Mouse (Mus musculus) limb, embryonic 11.5 days (tissue): Measurements from ENCODE around the gene Rhbdd2. TPM values are rescaled to one million over a fixed set of nuclear protein-coding genes. Genes with fewer than 3 reads are reported as not detected.

Source experiments
- ATAC-seq: fragments of 200-750 bp; cut with Nextera tagmentation; 2 replicates; pipeline ENCODE4 v1.8.0; 2017; ENCODE audit warnings: low read depth; ENCODE audit not compliant: insufficient number of reproducible peaks, low FRiP score, low TSS enrichment
- DNase-seq: peaks from one replicate; pipeline ENCODE4 v3.0.0-alpha.2; 2015; ENCODE audit warnings: low spot score
- H3K27ac ChIP-seq: fragments of 300-500 bp; sonication (generic); replicated peaks from 2 replicates; pipeline ENCODE4 v1.5.1; 2014; ENCODE audit warnings: low read depth, mild to moderate bottlenecking, low read length
- H3K27me3 ChIP-seq: fragments of 300-500 bp; sonication (generic); 2 replicates; pipeline ENCODE4 v1.6.1; 2014; ENCODE audit warnings: mild to moderate bottlenecking, low read length, mixed read lengths; ENCODE audit not compliant: control insufficient read depth, insufficient read depth
- H3K36me3 ChIP-seq: fragments of 300-500 bp; sonication (generic); 2 replicates; pipeline ENCODE4 v1.6.1; 2014; ENCODE audit warnings: mild to moderate bottlenecking, low read length, moderate library complexity, mixed read lengths; ENCODE audit not compliant: control insufficient read depth, insufficient read depth
- H3K4me1 ChIP-seq: fragments of 300-500 bp; sonication (generic); 2 replicates; pipeline ENCODE4 v1.6.1; 2014; ENCODE audit warnings: low read length, mixed read lengths; ENCODE audit not compliant: control insufficient read depth, insufficient read depth
- H3K4me2 ChIP-seq: fragments of 300-500 bp; sonication (generic); 2 replicates; pipeline ENCODE4 v1.6.1; 2014; ENCODE audit warnings: low read depth, mild to moderate bottlenecking, moderate library complexity; ENCODE audit not compliant: severe bottlenecking
- H3K4me3 ChIP-seq: fragments of 300-500 bp; sonication (generic); 2 replicates; pipeline ENCODE4 v1.5.1; 2014; ENCODE audit warnings: low read depth, low read length
- H3K9ac ChIP-seq: fragments of 300-500 bp; sonication (generic); 2 replicates; pipeline ENCODE4 v1.6.1; 2014; ENCODE audit warnings: mild to moderate bottlenecking, low read length
- H3K9me3 ChIP-seq: fragments of 300-500 bp; sonication (generic); 2 replicates; pipeline ENCODE4 v1.6.1; 2016; ENCODE audit warnings: low read length; ENCODE audit not compliant: control insufficient read depth
- WGBS: fragments of 180-500 bp; shearing (Covaris S2); extraction: QIAGEN DNeasy Blood & Tissue Kit; methylation state at CpG from one replicate; pipeline ENCODE4 v1.1.7; 2014; 5-methylcytosine and 5-hydroxymethylcytosine counted together
- polyA plus RNA-seq: library from polyadenylated mRNA; unstranded; fragments of >200 nt; fragmentation: Nextera tagmentation; extraction: Ambion mirVana; gene quantifications from 2 replicates; pipeline ENCODE4 v1.2.1, GENCODE M21; 2014

The Rhbdd2 gene
- polyA plus RNA-seq, 1 experiment from 2014 or later: 55.3 TPM

DNA sequence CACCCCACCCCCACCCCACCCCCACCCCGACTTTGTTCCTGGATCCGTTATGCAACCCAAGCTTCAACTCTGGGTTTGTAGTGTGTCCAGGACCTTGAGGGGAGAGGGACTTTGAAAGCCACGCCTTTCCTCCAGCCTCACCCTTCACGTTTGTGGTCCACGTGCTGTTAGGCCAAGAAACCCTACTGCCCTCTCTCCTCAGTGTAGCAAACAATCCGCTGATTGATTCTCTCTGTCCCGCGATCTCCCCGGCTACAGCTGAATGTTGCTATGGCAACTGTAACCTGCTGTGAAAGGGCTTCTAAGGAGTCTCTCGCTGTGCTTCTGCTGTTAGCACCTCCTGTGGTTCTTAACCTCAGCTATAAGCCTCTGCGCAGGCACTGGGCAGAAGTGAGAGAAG, 42.4 kb downstream of the Rhbdd2 start:
- ATAC-seq: peak; percentile 65
- peaks cover 10% of the 10 kb centered on the region; the same call in 1 of the 2 replicates for H3K4me1 ChIP-seq
- no peak overlapping the region for H3K4me3 ChIP-seq
- DNase-seq: peak; percentile 76
- peak overlapping the region; percentile 38; the same call in 1 of the 2 replicates for H3K27ac ChIP-seq
- no peaks in the 10 kb centered on the region for H3K36me3 ChIP-seq
- peak overlapping the region; percentile 27; the same call in 1 of the 2 replicates for H3K4me2 ChIP-seq
- no peaks in the 10 kb centered on the region for H3K9me3 ChIP-seq
- H3K9ac ChIP-seq: no peak overlapping the region
- H3K27me3 ChIP-seq: no peaks in the 10 kb centered on the region
- 1% methylated on average over 11 of the region's 11 CpGs for WGBS

GRCm38 (mm10) chr5:135676696-135677095, 44.3 kb downstream of the Rhbdd2 start:
- no peak overlapping the region for H3K27ac ChIP-seq
- H3K4me3 ChIP-seq: no peak overlapping the region
- DNase-seq (no peak), ATAC-seq (no peak)
- no peak overlapping the region for H3K4me2 ChIP-seq
- H3K36me3 ChIP-seq: no peaks in the 10 kb centered on the region
- H3K9ac ChIP-seq: no peak overlapping the region
- H3K9me3 ChIP-seq: no peaks in the 10 kb centered on the region
- no peaks in the 10 kb centered on the region for H3K27me3 ChIP-seq
- 87% methylated on average over 3 of the region's 3 CpGs for WGBS
- peaks cover 10% of the 10 kb centered on the region; the same call in 1 of the 2 replicates for H3K4me1 ChIP-seq

DNA sequence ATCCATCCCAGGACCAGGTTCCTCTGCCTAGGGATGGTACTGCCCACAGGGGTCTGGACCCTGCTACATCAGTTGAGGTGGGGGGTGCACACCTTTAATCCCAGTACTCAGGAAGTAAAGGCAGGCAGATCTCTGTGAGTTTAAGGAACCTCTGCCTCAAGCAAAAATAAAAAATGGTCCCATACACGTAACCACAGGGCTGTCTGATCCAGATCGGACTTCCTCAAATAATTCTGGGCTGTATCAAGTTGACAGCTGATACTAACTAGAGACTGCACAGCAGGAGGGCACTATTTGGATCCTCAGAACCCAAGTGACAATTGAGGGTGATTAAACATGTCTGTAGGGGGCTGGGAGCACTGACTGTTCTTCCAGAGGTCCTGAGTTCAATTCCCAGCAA, 44.8 kb downstream of the Rhbdd2 start:
- Histone ChIP-seq H3K9me3 (no peaks in the 10 kb centered on the region), H3K4me2 (no peak overlapping the region), H3K27me3 (no peaks in the 10 kb centered on the region), H3K4me1 (peaks cover 10% of the 10 kb centered on the region; the same call in 1 of the 2 replicates), H3K4me3 (no peak overlapping the region), H3K9ac (no peak overlapping the region), H3K36me3 (no peaks in the 10 kb centered on the region), H3K27ac (no peak overlapping the region)
- no peak for DNase-seq
- no peak for ATAC-seq
- 77% methylated on average over 2 of the region's 2 CpGs for WGBS

- 96% methylated on average over 6 of the region's 6 CpGs for WGBS
- H3K4me2 ChIP-seq: no peak overlapping the region
- H3K36me3 ChIP-seq: no peaks in the 10 kb centered on the region
- no peaks in the 10 kb centered on the region for H3K9me3 ChIP-seq
- ATAC-seq (no peak), DNase-seq (no peak)
- no peak overlapping the region for H3K9ac ChIP-seq
- H3K27ac ChIP-seq: no peak overlapping the region
- H3K27me3 ChIP-seq: no peaks in the 10 kb centered on the region
- peaks cover 10% of the 10 kb centered on the region; the same call in 1 of the 2 replicates for H3K4me1 ChIP-seq
- no peak overlapping the region for H3K4me3 ChIP-seq
Observed at GRCm38 (mm10) chr5:135678481-135678880, 46.1 kb downstream of the Rhbdd2 start.

- Histone ChIP-seq H3K36me3 (no peaks in the 10 kb centered on the region), H3K4me2 (no peak overlapping the region), H3K4me3 (no peak overlapping the region), H3K9me3 (no peaks in the 10 kb centered on the region), H3K27ac (no peak overlapping the region), H3K4me1 (no peaks in the 10 kb centered on the region), H3K9ac (no peak overlapping the region), H3K27me3 (no peaks in the 10 kb centered on the region)
- 82% methylated on average over 6 of the region's 6 CpGs for WGBS
- no peak for DNase-seq
- ATAC-seq: no peak
Observed at GRCm38 (mm10) chr5:135680967-135681545, 48.6 kb downstream of the Rhbdd2 start.

GRCm38 (mm10) chr5:135682009-135682408, 49.6 kb downstream of the Rhbdd2 start:
- H3K4me3 ChIP-seq: no peak overlapping the region
- no peak overlapping the region for H3K4me2 ChIP-seq
- H3K27ac ChIP-seq: no peak overlapping the region
- DNase-seq: no peak
- H3K4me1 ChIP-seq: no peaks in the 10 kb centered on the region
- WGBS: 91% methylated on average over 5 of the region's 5 CpGs
- no peaks in the 10 kb centered on the region for H3K36me3 ChIP-seq
- H3K9me3 ChIP-seq: no peaks in the 10 kb centered on the region
- no peak for ATAC-seq
- H3K27me3 ChIP-seq: no peaks in the 10 kb centered on the region
- no peak overlapping the region for H3K9ac ChIP-seq

GRCm38 (mm10) chr5:135682942-135683570, 50.6 kb downstream of the Rhbdd2 start:
- Histone ChIP-seq H3K4me3 (no peak overlapping the region), H3K4me1 (no peaks in the 10 kb centered on the region), H3K36me3 (no peaks in the 10 kb centered on the region), H3K27ac (no peak overlapping the region), H3K9me3 (no peaks in the 10 kb centered on the region), H3K9ac (no peak overlapping the region), H3K27me3 (no peaks in the 10 kb centered on the region), H3K4me2 (no peak overlapping the region)
- DNase-seq (no peak), ATAC-seq (no peak)
- 93% methylated on average over 12 of the region's 12 CpGs for WGBS

DNA sequence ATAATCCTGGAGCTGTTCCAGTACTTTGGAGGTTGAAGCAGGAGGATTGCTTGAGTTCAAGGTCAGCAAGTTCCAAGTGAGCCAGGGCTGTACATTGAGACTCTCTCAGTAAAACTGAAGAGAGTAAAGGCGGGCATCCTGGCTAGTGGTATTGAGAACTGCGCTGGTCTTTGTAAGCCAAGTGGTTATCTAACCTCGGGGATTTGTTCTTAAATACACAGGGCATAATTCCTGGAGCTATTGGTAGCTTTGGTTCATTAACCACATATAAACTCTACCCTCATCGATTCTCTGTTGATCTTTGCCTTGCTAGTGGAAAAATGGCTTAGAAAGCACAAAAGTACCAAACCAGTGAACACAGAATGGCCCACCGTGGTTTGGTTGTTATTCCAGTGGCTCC, 58.0 kb downstream of the Rhbdd2 start:
- H3K36me3 ChIP-seq: no peaks in the 10 kb centered on the region
- no peak overlapping the region for H3K9ac ChIP-seq
- 92% methylated on average over 5 of the region's 5 CpGs for WGBS
- no peaks in the 10 kb centered on the region for H3K27me3 ChIP-seq
- peaks cover 10% of the 10 kb centered on the region for H3K4me1 ChIP-seq
- no peak overlapping the region for H3K27ac ChIP-seq
- DNase-seq (no peak), ATAC-seq (no peak)
- H3K9me3 ChIP-seq: no peaks in the 10 kb centered on the region
- peak overlapping the region; percentile 97 for H3K4me2 ChIP-seq
- H3K4me3 ChIP-seq: no peak overlapping the region; the same call in 1 of the 2 replicates
